Mouse (Mus musculus): Measurements from ENCODE around the gene Hinfp. TPM values are rescaled to one million over a fixed set of nuclear protein-coding genes. Genes with fewer than 3 reads are reported as not detected.
"Not testable (repeated sequence)": the region's sequence is repeated elsewhere in the genome, so short reads cannot be mapped to it uniquely, and the experiment has no call there.

Hinfp gene
- polyA plus RNA-seq, 1 experiment = 16.4 TPM

DNA sequence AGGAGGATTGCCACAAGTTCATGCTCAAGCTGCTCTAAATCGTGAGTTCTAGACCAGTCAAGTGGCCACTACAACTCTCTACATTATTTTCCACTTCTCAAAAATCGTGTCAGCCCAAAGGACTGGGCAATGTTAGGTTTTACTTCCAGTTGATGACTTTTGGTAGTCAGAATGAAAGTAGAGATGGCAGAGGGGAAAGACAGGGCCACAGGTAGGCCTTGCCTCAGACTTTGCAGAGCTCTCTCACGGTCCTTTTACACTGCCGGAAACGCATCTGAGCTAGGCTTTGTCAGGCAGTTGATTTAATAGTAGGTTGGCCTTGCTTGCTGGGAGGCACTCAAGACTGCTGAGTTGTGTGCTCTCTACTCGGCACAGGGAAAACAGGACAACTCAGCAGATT lies 18.7 kb upstream of the Hinfp start:
- no peak overlapping the region for H3K27ac ChIP-seq (ENCODE audit: insufficient read depth, low read length)
- no peak overlapping the region for H3K4me3 ChIP-seq (ENCODE audit: insufficient read depth, low read length)
- TF ChIP-seq POLR2A (IDR thresholded peaks at IDR 0.05; ENCODE audit: low read depth, low read length) (no peak), CTCF (IDR thresholded peaks at IDR 0.05; ENCODE audit: borderline replicate concordance, insufficient read depth, low read length) (no peak)
- no peaks in the 10 kb centered on the region for H3K4me1 ChIP-seq (ENCODE audit: control insufficient read depth, insufficient read depth, low read length)

GRCm38 (mm10) chr9:44323656-44324055 lies 18.2 kb upstream of the Hinfp start:
- not testable (repeated sequence) for H3K27ac ChIP-seq (ENCODE audit: insufficient read depth, low read length); H3K4me3 ChIP-seq (ENCODE audit: insufficient read depth, low read length); H3K4me1 ChIP-seq (ENCODE audit: control insufficient read depth, insufficient read depth, low read length)

GRCm38 (mm10) chr9:44320799-44321133 lies 15.3 kb upstream of the Hinfp start:
- no peak overlapping the region; the same call in 1 of the 2 replicates for H3K27ac ChIP-seq (ENCODE audit: insufficient read depth, low read length)
- 0 out of 2 replicates have a peak, but pooled peaks cover 7% of the 10 kb centered on the region for H3K4me1 ChIP-seq (ENCODE audit: control insufficient read depth, insufficient read depth, low read length)
- TF ChIP-seq CTCF (IDR thresholded peaks at IDR 0.05; ENCODE audit: borderline replicate concordance, insufficient read depth, low read length) (no peak), POLR2A (IDR thresholded peaks at IDR 0.05; ENCODE audit: low read depth, low read length) (no peak)
- H3K4me3 ChIP-seq (ENCODE audit: insufficient read depth, low read length) = peak overlapping the region; percentile 27

- H3K4me3 ChIP-seq (ENCODE audit: insufficient read depth, low read length) = peak within 1 kb of the TSS; percentile 75
- H3K27ac ChIP-seq (ENCODE audit: insufficient read depth, low read length) = peak within 1 kb of the TSS; percentile 16
- H3K4me1 ChIP-seq (ENCODE audit: control insufficient read depth, insufficient read depth, low read length) = 0 out of 2 replicates have a peak, but pooled peaks cover 7% of the 10 kb centered on the region
- peak; percentile 78 for TF ChIP-seq POLR2A (IDR thresholded peaks at IDR 0.05; ENCODE audit: low read depth, low read length)
- no peak for TF ChIP-seq CTCF (IDR thresholded peaks at IDR 0.05; ENCODE audit: borderline replicate concordance, insufficient read depth, low read length)
Measured at GRCm38 (mm10) chr9:44319887-44320798, 14.7 kb upstream of the Hinfp start, which contains the start of gene C2cd2l. Gene C2cd2l, minus strand, starts transcription at chr9:44320285.

DNA sequence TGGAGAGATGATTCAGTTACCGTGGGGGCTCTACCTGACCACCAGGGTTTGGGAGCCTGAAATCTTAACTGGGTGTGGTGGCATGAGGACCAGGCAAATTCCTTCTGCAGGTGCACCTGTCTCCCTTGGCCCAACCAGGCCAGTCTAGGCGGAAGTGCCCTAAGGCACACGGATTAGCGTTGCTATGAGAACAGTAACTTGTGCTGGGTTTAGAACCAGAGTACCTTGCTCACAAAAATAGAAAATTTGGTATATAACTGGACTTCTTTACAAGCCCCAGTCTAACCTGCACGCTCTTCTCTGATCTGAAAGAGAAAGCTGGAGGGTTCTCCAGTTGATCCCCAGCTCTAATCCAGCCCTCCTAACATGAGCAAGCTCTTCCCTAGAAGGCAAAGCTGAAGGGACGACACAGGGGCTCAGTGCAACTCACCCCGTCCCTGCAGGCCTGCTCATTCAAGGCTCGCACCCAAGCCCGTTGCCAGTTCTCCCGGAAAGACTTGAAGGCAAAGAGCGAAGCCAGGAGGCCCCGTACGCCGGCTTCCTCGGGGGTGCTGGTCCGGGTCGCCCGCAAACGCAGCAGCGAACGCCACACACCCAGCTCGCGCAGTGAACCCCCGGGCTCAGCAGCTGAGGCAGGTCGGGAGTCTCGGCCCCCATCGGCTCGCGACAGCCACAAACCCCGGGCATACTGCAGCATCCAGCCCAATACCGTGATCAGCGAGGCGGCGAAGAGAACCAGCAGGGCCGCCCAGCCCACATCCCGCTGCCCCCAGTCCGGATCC lies 13.8 kb upstream of the Hinfp start:
- TF ChIP-seq CTCF (IDR thresholded peaks at IDR 0.05; ENCODE audit: borderline replicate concordance, insufficient read depth, low read length) = no peak
- TF ChIP-seq POLR2A (IDR thresholded peaks at IDR 0.05; ENCODE audit: low read depth, low read length) = no peak
- peak overlapping the region; percentile 75 for H3K4me3 ChIP-seq (ENCODE audit: insufficient read depth, low read length)
- H3K27ac ChIP-seq (ENCODE audit: insufficient read depth, low read length) = peak overlapping the region; percentile 16; the same call in 1 of the 2 replicates
- H3K4me1 ChIP-seq (ENCODE audit: control insufficient read depth, insufficient read depth, low read length) = 0 out of 2 replicates have a peak, but pooled peaks cover 7% of the 10 kb centered on the region

GRCm38 (mm10) chr9:44318826-44319095 lies 13.3 kb upstream of the Hinfp start:
- H3K27ac ChIP-seq (ENCODE audit: insufficient read depth, low read length) = no peak overlapping the region
- TF ChIP-seq CTCF (IDR thresholded peaks at IDR 0.05; ENCODE audit: borderline replicate concordance, insufficient read depth, low read length) (no peak), POLR2A (IDR thresholded peaks at IDR 0.05; ENCODE audit: low read depth, low read length) (no peak)
- 0 out of 2 replicates have a peak, but pooled peaks cover 7% of the 10 kb centered on the region for H3K4me1 ChIP-seq (ENCODE audit: control insufficient read depth, insufficient read depth, low read length)
- H3K4me3 ChIP-seq (ENCODE audit: insufficient read depth, low read length) = peak overlapping the region; percentile 75

- H3K4me3 ChIP-seq (ENCODE audit: insufficient read depth, low read length) = peak overlapping the region; percentile 75
- TF ChIP-seq CTCF (IDR thresholded peaks at IDR 0.05; ENCODE audit: borderline replicate concordance, insufficient read depth, low read length) = no peak
- TF ChIP-seq POLR2A (IDR thresholded peaks at IDR 0.05; ENCODE audit: low read depth, low read length) = no peak
- H3K27ac ChIP-seq (ENCODE audit: insufficient read depth, low read length) = no peak overlapping the region
- H3K4me1 ChIP-seq (ENCODE audit: control insufficient read depth, insufficient read depth, low read length) = 0 out of 2 replicates have a peak, but pooled peaks cover 7% of the 10 kb centered on the region
Measured at GRCm38 (mm10) chr9:44318076-44318825, 12.8 kb upstream of the Hinfp start.

DNA sequence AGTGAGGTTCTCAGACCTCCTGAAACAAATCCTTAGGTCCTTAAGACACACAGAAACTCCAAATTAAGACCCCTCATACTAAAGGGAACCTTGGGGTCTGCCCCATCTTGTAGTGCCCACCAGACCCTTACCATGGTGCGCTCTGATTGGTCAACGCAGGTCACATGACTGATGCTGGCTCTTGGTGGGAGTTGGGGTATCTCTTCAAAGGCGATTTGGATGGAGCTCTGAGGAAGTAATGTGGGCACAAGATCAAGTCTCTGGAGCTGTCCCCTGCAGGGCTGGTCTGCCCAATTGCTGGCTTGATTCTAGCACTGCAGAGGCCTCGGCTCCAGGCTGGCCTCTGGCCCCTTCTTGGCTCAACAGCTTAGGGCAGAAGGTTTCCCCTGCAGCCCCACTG lies 12.0 kb upstream of the Hinfp start:
- TF ChIP-seq CTCF (IDR thresholded peaks at IDR 0.05; ENCODE audit: borderline replicate concordance, insufficient read depth, low read length) = no peak
- no peak for TF ChIP-seq POLR2A (IDR thresholded peaks at IDR 0.05; ENCODE audit: low read depth, low read length)
- H3K4me1 ChIP-seq (ENCODE audit: control insufficient read depth, insufficient read depth, low read length) = 0 out of 2 replicates have a peak, but pooled peaks cover 7% of the 10 kb centered on the region
- H3K27ac ChIP-seq (ENCODE audit: insufficient read depth, low read length) = no peak overlapping the region
- H3K4me3 ChIP-seq (ENCODE audit: insufficient read depth, low read length) = no peak overlapping the region

GRCm38 (mm10) chr9:44314910-44315309 lies 9.4 kb upstream of the Hinfp start:
- 0 out of 2 replicates have a peak, but pooled peaks cover 7% of the 10 kb centered on the region for H3K4me1 ChIP-seq (ENCODE audit: control insufficient read depth, insufficient read depth, low read length)
- H3K27ac ChIP-seq (ENCODE audit: insufficient read depth, low read length) = no peak overlapping the region
- TF ChIP-seq POLR2A (IDR thresholded peaks at IDR 0.05; ENCODE audit: low read depth, low read length) = no peak
- no peak for TF ChIP-seq CTCF (IDR thresholded peaks at IDR 0.05; ENCODE audit: borderline replicate concordance, insufficient read depth, low read length)
- H3K4me3 ChIP-seq (ENCODE audit: insufficient read depth, low read length) = no peak overlapping the region
